Mouse (Mus musculus) megakaryocyte, embryonic 14.5 days (primary cell): ENCODE measurements around the gene 9230104L09Rik.

Source experiments
- FLI1 ChIP-seq: IDR thresholded peaks from 2 replicates; pipeline ENCODE4 v1.6.1; 2012; ENCODE audit warnings: low read length, inconsistent platforms, mixed read lengths
- GATA1 ChIP-seq: IDR thresholded peaks from 3 replicates; pipeline ENCODE4 v1.6.1; 2012; ENCODE audit warnings: mixed read lengths, low read length, inconsistent platforms, borderline replicate concordance

- no peak for TF ChIP-seq FLI1
- no peak for TF ChIP-seq GATA1
Measured at GRCm38 (mm10) chr2:148874617-148875334, 9.9 kb upstream of the 9230104L09Rik start.
